Mouse (Mus musculus) lung, adult 2 months (tissue): ENCODE data around the gene Sbf2.

Source experiments
- CTCF ChIP-seq: fragments of 200-500 bp; IDR thresholded peaks from 2 replicates; pipeline ENCODE4 v1.5.1; 2011; ENCODE audit warnings: mild to moderate bottlenecking, low read length, control low read depth; ENCODE audit not compliant: insufficient read depth
- POLR2A ChIP-seq: fragments of 200-500 bp; IDR thresholded peaks from 2 replicates; pipeline ENCODE4 v1.6.1; 2011; ENCODE audit warnings: low read depth, mild to moderate bottlenecking, control low read depth, low read length, borderline replicate concordance; ENCODE audit errors: extremely low read depth

DNA sequence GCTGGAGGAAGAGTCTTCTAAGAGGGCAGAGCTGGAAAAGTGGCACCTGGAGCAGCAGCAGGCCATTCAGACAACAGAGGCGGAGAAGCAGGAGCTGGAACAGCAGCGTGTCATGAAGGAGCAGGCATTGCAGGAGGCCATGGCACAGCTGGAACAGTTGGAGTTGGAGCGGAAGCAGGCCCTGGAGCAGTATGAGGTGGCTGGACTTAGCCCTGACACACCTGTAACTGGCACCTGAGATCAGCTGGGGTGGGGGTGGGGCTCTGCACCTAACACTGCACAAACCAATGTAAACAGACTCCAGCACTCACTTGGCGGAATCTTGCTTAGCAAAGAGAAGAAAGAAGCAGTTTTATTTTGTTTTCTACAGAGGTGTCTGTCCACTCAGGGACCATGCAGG is 335.5 kb downstream of the Sbf2 start:
- TF ChIP-seq CTCF (no peak), POLR2A (no peak)
